Mouse (Mus musculus) neutrophil, adult 5-6 weeks (primary cell): Measurements from ENCODE around the gene Tmigd3. TPM values are rescaled to one million over a fixed set of nuclear protein-coding genes. Genes with fewer than 3 reads are reported as not detected.

Experiments
- ATAC-seq: fragments of 151-379, 151-347 bp; 2 replicates; pipeline ENCODE4 v1.8.0; 2017; ENCODE audit warnings: mild to moderate bottlenecking, moderate TSS enrichment; ENCODE audit not compliant: insufficient number of reproducible peaks, poor library complexity, low FRiP score, severe bottlenecking; ENCODE audit errors: extremely low read depth
- total RNA-seq: library from RNA; stranded (forward); fragments of 200-1000 nt; gene quantifications from 2 replicates; pipeline ENCODE4 v1.2.3, GENCODE M21; 2017

Gene Tmigd3
- total RNA-seq, result not detected in 2 replicates

DNA sequence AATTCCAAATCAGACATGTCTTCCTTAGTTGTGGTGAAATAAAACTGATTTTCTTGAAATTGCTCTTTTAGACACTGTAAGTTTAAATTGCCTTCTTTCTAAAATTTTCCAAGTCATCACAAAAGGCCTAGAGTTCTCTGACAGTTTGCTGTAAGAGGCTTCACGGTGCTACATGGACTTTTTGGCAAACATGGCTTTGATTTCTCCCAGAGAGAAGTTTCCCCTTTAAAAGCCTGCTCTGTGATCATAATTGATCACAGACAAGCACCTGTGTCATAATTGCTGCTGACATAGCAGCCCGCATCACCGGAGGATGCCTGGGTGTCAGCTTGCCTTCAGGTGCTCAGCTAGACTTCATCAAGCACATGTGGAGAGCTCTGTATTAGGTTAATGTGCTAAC, at the start of gene Tmigd3, which contains the start of gene Adora3:
Gene Tmigd3 (plus strand): TSS at position 346 of the 400 bp plus-strand sequence.
Gene Adora3 (plus strand): TSS at position 301 of the 400 bp plus-strand sequence.
- no peak for ATAC-seq

DNA sequence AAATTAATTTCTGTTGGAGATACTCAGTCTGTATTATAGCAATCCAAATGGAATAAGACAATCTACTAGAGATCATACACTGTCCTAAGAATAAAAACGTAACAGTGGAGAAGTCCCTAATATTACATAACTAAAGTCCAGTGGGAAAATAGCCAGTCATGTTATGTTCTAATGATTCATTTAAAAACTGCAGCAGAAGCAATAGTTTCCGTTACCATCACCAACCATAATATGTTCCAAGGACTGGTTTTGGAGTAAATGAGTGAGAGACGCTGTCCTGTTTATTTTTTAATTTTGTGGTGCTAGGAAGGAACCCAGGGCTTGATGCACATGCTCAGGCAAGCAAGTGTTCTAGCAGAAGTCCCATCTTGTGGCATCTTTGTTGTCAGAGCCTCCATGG, 49.2 kb upstream of the Tmigd3 start:
- no peak for ATAC-seq

DNA sequence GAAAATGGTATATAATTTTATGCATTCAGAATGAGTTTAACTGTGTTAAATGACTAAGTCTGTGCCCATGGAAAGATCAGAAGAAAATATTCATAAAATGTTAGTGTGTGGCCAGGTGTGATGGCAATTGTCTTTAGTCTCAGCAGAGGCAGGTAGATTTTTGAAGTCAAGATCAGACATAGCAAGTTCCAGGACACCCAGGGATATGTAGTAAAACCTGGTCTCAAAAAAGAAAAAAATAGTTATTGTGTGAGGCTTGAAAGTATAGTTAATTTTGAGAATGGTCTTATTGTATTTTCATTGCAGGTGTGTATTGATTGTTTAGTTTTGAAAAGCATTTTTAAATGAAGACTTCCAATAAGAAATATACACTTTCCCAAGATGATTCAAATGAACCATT, 47.1 kb upstream of the Tmigd3 start:
- no peak for ATAC-seq

DNA sequence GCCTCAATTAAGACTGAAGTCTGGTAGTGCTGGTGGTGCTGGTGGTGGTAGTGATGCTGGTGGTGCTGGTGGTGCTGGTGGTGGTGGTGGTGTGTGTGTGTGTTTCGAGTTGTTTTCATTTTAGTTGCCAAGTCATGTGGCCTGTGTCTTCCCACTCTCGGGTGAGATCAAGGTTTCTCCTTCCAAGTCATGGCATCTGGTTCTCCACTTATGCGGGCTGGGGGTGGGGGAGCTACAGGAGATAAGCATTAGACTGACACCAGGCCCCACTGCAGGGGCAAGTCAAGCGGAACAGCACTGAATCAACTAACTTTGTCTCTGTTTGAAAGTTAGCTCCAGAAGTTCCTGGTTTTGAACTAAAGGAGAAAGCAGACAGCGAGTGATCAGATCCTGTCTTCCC, 46.6 kb upstream of the Tmigd3 start:
- no peak for ATAC-seq

DNA sequence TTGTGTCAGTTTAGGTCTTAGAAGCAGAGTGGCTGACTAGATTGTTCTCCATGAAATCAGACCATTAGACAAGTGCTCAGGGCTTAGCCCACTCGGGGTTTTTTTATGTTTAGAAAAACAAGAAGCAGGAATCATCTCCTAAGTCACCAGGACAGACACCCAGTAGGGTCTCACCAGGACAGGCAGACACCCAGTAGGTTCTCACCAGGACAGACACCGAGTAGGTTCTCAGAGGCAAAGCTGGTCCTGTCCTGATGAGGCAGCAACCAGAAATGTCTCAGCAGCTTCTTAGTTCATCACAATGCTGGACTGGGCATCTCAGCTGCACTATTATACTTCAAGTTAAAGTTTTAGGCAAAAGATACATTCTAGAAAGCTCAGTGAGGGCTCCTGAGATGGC, 46.0 kb upstream of the Tmigd3 start:
- no peak for ATAC-seq

DNA sequence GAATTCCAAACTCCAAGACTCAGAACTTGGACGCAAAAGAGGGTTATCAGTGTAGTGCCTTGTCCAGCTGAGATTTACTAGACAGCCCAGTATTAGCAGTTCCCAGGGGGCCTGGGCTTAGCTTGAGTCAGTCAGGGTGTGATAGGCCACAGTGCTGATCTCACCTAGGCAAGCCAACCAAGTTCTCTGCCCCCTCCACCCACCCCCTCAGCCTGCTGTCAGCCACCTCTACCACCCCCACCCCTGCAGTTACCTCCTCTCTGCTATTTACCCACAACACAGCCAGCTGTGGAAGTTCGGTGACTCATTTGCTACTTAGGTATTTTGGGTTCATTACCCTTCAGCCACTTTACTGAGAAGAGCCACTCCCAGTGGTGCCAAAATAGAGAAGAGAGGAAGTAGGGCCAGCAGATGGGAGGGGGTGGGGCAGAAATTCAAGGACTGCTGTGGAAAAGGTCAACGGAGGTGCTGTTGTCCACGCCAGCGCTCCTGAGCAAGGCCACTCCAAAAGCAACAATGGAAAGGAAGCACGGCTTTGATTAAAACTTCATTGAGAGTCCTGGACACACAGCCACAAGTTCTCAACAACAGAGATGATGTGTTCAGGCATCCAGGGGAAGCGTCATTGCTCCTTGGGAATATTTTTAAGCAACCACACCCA, 45.1 kb upstream of the Tmigd3 start:
- ATAC-seq, result peak; percentile 88

DNA sequence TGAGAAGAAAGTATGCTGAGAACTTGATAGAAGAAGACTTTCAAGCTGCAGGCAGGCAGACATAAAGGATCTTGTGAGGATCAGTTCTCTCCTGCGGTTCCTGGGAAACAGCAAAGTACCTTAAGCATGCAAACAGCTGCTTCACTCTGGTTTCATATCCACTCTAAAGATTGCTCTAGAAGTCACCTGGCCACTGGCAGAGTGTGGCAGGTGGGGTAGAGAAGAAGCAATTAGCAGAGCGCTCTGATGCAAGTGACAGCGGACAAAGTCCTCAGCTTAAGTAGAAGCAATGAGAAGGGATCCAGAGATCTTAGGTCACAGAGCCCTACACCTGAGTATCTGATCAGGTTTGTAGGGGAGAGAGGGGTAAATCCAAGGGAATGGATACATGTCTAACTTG, 39.1 kb upstream of the Tmigd3 start:
- no peak for ATAC-seq

DNA sequence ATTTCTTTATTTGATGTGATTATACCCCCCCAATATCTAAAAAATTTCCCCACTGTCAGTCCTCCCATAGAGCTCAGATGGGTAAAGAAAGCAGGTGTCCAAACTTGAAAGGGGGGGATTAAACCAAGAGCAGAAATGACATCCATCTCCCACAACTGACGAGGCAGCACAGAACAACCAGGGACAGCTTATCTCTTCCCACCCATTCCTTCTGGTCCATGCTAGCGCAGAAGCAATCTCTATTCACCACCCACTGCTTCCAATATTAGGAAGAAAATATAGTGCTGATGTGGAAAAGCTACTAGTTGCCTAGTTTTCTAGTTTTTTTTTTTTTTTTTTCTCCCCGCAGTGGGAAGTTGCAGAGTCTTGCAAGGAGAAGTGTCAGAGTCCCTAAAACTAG, 34.8 kb upstream of the Tmigd3 start:
- ATAC-seq, result no peak

DNA sequence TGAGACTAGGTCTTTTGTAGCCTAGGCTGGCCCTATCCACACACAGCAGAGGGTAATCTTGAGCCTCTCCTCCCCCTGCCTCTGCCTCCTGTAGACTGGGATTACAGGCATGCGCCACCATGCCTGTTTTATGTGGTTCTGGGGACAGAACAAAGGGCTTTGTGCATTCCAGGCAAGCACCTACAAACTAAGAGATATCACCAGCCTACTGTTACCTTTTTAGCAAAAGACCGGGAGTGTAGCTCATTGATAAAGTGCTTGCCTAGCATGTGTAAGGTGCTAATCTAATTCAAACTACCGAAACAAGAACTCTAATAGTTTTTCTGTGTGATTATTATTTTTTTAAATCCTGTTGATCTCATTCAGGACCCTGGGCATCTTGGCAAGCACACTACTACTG, 33.8 kb upstream of the Tmigd3 start:
- ATAC-seq, result no peak

DNA sequence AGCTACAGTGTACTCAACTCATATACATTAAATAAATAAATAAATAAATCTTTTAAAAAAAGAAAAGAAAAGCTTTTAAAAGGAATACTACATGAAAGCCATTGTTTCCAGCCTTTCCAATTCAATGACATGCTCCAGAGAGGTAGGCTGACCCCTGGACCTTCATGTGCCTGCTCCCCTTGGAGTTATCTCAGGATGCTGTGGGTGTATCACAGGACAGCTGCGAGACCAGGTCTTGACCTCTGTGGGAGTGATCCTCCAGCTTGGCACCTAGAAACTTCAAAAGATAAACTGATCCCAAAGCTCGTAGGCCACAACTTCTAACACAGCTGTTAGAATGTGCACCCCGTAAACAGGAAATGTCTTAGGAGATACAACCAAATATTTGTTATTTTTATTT, 32.0 kb upstream of the Tmigd3 start:
- ATAC-seq, result no peak

DNA sequence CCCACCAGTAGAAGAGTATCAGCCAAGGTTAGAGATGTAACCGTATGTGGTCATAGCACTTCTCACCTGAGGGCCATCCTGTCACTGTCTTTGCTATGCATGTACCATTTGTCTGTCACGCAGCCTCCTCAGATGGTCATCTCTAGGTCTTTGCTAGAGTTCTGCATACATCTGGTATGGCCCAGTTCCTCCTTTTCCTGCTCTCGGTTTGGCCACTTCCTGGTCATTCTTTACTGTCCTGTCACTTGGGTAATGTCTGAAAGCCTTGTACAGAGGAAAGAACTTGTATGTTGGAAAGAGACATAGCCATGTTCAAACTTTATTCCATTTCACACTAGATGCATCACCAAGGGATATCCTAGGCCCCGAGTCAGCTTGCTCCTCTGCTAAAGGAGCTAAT, 30.9 kb upstream of the Tmigd3 start:
- no peak for ATAC-seq

DNA sequence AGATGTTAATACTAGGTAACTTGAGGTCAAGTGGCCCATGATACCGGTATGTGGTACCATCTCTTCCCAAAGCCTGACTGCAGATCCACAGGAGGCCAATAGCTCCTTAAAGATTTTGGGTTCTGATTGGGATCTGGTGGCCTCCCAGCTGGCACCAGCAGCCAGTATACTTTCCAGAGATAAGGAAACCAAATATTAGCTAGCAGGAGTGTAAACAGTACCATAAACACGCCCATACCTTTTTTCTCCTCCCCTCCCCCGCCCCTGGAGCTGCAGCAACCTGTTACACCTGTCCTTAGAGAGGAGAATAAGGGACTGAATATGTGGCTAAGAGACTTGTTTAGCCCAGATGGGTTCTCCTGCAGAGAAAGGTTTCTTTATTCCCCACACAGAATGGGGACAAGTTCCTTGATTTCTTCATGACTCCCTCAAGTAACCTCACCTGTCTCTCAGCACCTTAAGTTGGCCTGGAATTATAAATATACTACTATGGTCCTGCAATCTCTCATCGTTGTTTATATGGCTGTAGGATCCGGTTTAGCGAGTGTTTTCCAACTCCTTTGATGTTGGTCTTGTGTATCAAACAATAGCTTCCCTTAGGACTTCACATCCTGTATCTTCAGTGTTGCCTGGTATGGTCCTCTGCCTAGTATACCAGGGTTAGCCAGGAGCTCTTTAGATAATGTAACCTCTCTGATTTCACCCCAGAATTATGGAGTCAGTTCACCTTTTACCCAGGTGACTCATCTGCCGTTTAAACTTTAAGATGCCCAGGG, 24.2 kb upstream of the Tmigd3 start:
- ATAC-seq, result no peak

DNA sequence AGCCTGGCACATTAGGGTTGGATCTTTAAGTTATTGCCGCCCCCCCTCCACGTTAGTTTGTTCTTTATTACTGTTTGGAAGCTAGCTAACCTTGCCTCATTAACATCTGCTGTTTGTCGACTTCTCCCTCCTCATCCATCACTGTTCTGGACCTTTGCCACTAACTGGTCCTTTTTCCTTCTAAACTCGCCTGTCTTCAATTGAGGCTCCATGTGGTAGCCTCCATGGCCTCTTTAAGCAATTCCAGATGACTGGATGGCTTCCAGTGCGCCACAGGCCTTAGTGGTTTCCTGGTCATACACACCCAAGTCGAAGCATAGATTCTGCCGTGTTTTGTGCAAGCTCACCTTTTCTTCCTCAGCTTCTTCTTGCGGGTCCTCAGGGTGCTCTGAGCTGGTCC, 16.9 kb upstream of the Tmigd3 start:
- no peak for ATAC-seq

DNA sequence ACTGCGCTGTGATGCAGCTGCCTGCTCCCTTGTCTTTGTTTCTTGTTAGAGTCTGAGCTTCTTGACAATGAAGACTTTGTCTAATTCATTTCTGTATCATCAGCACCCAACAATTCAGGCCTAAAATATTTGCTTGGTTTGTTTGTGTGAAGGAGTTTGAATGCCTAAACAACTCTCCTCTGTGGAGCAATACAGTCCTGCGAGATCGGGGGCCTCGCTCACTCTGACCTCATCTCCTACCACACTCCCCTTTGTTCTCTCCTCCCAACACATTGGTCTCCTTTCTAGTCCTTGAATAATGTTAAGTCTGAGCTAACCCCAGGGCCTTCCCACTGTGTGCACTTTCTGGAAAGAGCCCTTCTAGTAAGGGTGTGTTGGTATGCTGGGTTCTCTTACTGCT, 15.9 kb upstream of the Tmigd3 start:
- no peak for ATAC-seq

DNA sequence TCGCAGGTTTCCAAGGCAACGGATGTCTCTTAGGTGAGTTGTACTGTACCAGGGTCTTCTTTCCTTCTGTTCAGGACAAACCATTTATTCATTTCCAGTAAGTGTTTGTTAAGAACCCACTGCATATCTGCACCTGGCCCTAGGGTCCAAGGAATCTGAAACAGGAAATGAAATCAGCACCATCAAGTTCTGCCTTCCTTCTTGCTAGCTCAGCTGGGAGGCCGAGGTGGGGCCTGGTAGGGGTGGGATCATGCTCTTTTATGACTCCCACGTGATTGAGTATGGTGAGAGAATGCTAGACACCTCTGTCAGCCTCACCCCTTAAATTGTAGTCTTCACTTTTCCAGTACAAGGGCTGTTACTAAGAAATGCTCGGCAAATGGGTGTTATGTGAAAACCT, 13.2 kb upstream of the Tmigd3 start:
- no peak for ATAC-seq

DNA sequence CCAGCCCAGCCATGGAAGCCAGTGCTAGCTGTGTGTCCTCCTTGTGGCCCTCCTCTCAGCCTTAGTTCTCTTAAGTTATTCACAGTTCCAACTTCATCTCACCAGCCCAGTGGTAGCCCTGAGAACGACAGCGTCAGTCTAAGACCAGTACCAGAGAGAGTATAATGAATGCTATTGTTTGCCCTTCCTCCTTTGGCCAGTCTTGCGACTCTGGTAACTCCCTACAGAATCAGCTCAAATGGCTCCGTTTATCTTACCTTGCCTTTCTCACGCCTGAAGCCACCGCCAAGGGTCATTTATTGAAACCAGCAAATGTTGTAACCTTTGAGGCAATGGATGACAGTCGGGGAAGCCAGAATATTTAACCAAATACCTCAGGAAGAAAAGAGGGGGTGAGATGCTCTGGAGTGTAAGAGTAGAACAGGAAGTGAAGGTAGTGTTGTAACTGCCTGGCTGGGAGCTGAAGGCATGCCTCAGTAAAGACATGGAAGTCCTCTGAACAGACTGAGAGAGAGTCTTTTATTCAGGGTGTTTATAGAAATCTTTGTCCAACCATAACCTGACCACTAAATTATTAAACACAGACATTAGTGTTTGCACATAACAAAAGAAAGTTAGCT, 8.8 kb upstream of the Tmigd3 start:
- ATAC-seq, result peak; percentile 30; the same call in 1 of the 2 replicates

DNA sequence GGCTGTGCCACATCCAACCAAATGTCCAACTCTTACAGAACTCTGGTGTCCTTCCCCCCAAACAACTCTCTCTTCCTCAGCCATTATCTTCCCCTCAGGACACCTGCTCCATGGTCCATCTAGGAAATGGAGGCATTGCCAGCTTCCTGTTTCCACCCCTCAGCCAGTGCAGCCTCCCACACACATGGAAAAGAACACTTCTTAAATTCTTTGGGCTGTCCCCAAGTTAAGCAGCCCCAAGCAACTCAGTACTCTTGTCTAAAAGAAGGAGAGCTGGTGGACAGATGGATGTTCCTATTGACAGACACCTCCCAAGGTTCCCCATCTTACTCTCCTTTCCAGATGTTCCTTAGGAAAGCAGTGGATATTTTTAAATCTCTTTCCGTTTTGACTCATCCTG, 6.6 kb upstream of the Tmigd3 start:
- no peak for ATAC-seq

DNA sequence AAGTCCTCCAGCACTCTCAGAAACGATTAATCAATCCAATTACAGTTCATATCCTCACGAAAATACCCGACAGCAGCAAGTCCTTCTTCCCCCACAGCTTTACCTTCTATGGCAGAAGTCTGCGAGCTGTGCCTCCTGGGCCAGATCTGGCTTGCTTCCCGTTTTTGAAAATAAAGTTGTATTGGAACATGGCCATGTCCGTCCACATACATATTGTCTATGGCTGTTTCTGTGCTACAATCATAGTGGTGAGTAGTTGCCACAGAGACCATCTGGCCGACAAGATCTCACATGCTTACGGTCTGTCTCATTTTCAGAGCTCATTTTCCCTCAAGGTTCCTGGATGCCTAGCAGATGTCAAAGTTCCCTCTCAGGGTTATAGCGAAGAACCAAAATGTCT, 5.6 kb upstream of the Tmigd3 start:
- peak; percentile 32; the same call in 1 of the 2 replicates for ATAC-seq

DNA sequence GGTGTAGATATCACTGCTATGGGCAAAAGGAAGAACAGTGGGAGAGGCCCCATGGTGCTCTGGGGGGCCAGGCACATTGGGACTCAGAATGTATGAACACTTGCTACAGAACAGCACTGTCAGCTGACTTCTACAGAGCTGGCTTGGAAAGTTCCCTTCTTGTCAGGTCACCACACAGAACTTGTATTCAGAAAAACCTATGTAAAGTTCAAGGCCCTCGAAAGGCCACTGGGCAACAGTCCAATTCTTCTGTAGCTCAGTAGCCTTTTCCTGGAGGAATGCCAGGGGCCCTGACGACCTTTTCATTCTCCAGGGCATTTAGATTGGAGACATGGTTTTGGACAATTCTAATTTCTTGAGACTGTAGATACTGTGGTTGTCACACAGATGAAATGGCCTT, 2.6 kb upstream of the Tmigd3 start:
- no peak for ATAC-seq

DNA sequence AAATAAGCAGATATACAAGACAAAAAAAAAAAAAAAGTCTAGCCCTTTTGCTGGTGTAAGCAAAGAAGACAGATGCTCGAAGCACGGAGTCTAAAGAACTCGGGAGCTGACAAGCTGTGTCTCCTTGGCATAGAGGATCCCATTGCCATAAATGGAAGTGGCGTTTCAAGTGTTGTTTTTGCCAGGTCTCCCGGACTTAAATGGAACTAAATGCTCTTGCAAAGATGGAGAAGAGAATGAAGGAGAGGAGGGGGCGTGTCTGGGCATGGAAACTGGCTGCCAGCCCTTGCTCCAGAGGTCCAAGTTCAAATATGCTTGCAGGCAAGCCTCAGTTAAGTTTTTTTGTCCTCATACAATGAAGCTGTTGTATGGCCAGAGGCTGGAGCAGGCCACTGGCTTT, 1.3 kb downstream of the Tmigd3 start:
- ATAC-seq, result no peak
